ENCODE assay signal across 9 mouse cellular contexts in genomic region chr7:70358848-70359591, GRCm38 (mm10). TPM values are rescaled to one million over a fixed set of nuclear protein-coding genes. Genes with fewer than 3 reads are reported as not detected.
A peak's percentile ranks its signal among the peaks of the same experiment; 100 is the strongest.
DNase-seq lines count a peak whose midpoint lies in the region; ATAC-seq and TF ChIP-seq lines count a peak whose summit lies in the region.
"Had no signal": no experiment of that assay in that cellular context is flagged by ENCODE, and none has a peak within 500 bp of the region (broad histone marks: within the 10 kb centered on the region; RNA-seq: fewer than 3 reads in every experiment).

No protein-coding gene starts in this region.

- H3K4me2 ChIP-seq in neural tube, embryonic 15.5 days, result peak overlapping the region; percentile 96

- peak overlapping the region; percentile 47 for H3K4me3 ChIP-seq in cerebellum, adult 2 months (replicated peaks; ENCODE audit: insufficient read depth, low read depth, low read length)
- H3K4me3 ChIP-seq in neural tube, embryonic 15.5 days (replicated peaks), result peak overlapping the region; percentile 63

- H3K4me1 ChIP-seq in cerebellum, adult 2 months (ENCODE audit: control insufficient read depth, insufficient read depth, low read length), result no peaks in the 10 kb centered on the region
- H3K4me1 ChIP-seq in neural tube, embryonic 15.5 days, result peaks cover 34% of the 10 kb centered on the region

- H3K9ac ChIP-seq in neural tube, embryonic 15.5 days (replicated peaks), result peak overlapping the region; percentile 71

- peak in 1 of 2 experiments; percentile 43 for DNase-seq in cerebellum, adult 2 months
- DNase-seq in cerebellum, adult 9-10 months, result no peak
- DNase-seq in urinary bladder, postnatal 25 days (ENCODE audit: low spot score), result peak; percentile 41
- no peak for DNase-seq in urinary bladder, postnatal 36 days (ENCODE audit: low spot score in 2 of 2)
- DNase-seq in heart, postnatal 10 days, result peak; percentile 61 to 69
- peak; percentile 64 to 75 for DNase-seq in kidney, postnatal 4 days
- no peak for DNase-seq in thymus, adult 18-20 months

- no peak for ATAC-seq in neural tube, embryonic 15.5 days (ENCODE audit: low FRiP score)

- no peaks in the 10 kb centered on the region for H3K9me3 ChIP-seq in neural tube, embryonic 15.5 days (replicated peaks)

- TF ChIP-seq POLR2A in cerebellum, adult 2 months (IDR thresholded peaks at IDR 0.05; ENCODE audit: borderline replicate concordance, insufficient read depth, low read length), result no peak

- WGBS in cerebellum, adult 2 months, result 2% methylated on average over 33 of the region's 33 CpGs
- WGBS in neural tube, embryonic 15.5 days, result under 1% methylated on average over 33 of the region's 33 CpGs

- intact Hi-C loops in heart, postnatal 10 days (cut with DNase I), result loop anchor here (10.0 kb wide), 1 partner anchor 1606 kb away; no protein-coding TSS in a partner anchor

- H3K27ac ChIP-seq in cerebellum, adult 2 months (ENCODE audit: insufficient read depth, low read length), result no peak overlapping the region
- H3K27ac ChIP-seq in neural tube, embryonic 15.5 days (replicated peaks), result peak overlapping the region; percentile 97

- TF ChIP-seq CTCF in cerebellum, adult 2 months (IDR thresholded peaks at IDR 0.05; ENCODE audit: borderline replicate concordance, insufficient read depth, low read depth, low read length), result no peak

- H3K36me3 ChIP-seq in neural tube, embryonic 15.5 days, result no peaks in the 10 kb centered on the region

- H3K27me3 ChIP-seq in cerebellum, adult 2 months (ENCODE audit: control insufficient read depth, insufficient read depth, low read length), result peaks cover 11% of the 10 kb centered on the region; the same call in 1 of the 2 replicates
- H3K27me3 ChIP-seq in neural tube, embryonic 15.5 days (replicated peaks), result no peaks in the 10 kb centered on the region
- H3K27me3 ChIP-seq: CH12.LX had no signal

RNA-seq across cellular contexts. Expression of gene Nr2f2, which starts 7.5 kb away (rescaled TPM):
- 25.5 and 28.9 TPM in 2 replicates for polyA plus RNA-seq in cerebellum, adult 2 months (2012; rRNA removed)
- total RNA-seq in heart, postnatal 10 days (2021), result 10 to 100 TPM; 25.2 to 30.0 TPM
- 60.3 and 62.5 TPM in 2 replicates for polyA plus RNA-seq in neural tube, embryonic 15.5 days (2015; fragmentation: Nextera tagmentation; extraction: Ambion mirVana)
- total RNA-seq: CH12.LX had no signal

Comparison
In these comparisons a context has a peak if more than half of its experiments do, and no peak if none do; other contexts are left out.
1. DNase-seq: peak in urinary bladder, postnatal 25 days (single experiment), heart, postnatal 10 days (2 of 2) and kidney, postnatal 4 days (2 of 2); none in cerebellum, adult 9-10 months (single experiment), urinary bladder, postnatal 36 days (0 of 2) and thymus, adult 18-20 months (0 of 2).